Mouse (Mus musculus) kidney, adult 2 months (tissue): Measurements from ENCODE around the gene Vcam1.

ENCODE experiments used
- CTCF ChIP-seq: fragments of 200-500 bp; conservative IDR thresholded peaks from 2 replicates; pipeline ENCODE4 v1.5.1; 2011; ENCODE audit warnings: low read depth, mild to moderate bottlenecking, control low read depth, low read length, moderate library complexity, mixed read lengths; ENCODE audit not compliant: insufficient read depth, insufficient read length
- POLR2A ChIP-seq: fragments of 200-500 bp; IDR thresholded peaks from one replicate; pipeline ENCODE4 v1.6.1; 2011; ENCODE audit warnings: low read depth, low read length, control low read depth

DNA sequence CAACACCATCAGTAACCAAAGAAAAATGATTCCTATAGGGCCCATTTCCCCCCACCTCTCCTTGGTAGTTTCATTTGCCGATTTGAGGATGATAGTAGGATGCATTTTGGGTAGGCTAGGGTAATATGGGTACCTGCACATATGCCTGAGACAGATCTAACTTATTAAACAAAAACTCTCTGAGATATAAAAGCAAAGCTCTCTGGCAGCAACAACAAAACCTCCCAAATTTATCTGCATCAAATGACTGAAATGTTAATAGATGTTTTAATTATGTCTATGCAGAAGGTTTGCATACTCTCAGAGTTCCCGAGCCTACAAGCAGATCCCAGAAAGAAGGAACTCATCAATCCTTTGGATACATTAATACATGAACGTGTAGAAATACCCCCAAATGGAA lies 1.7 kb downstream of the Vcam1 start:
- TF ChIP-seq POLR2A, result no peak
- no peak for TF ChIP-seq CTCF
